Mouse (Mus musculus) cerebellum, postnatal 25 days (tissue): ENCODE measurements at regions not wholly inside any gene's neighbourhood (a gene's known extent, or its start where the extent isn't known, plus 50 kb on each side); places are given as distances from the start of the nearest gene placed in this dataset.
A peak's percentile ranks its signal among the peaks of the same experiment; 100 is the strongest.

Source experiments
- DNase-seq, 2 experiments: peaks; one replicate each; pipeline ENCODE4 v3.0.0; 2021; ENCODE audit warnings: mixed read lengths in 2 of 2

DNA sequence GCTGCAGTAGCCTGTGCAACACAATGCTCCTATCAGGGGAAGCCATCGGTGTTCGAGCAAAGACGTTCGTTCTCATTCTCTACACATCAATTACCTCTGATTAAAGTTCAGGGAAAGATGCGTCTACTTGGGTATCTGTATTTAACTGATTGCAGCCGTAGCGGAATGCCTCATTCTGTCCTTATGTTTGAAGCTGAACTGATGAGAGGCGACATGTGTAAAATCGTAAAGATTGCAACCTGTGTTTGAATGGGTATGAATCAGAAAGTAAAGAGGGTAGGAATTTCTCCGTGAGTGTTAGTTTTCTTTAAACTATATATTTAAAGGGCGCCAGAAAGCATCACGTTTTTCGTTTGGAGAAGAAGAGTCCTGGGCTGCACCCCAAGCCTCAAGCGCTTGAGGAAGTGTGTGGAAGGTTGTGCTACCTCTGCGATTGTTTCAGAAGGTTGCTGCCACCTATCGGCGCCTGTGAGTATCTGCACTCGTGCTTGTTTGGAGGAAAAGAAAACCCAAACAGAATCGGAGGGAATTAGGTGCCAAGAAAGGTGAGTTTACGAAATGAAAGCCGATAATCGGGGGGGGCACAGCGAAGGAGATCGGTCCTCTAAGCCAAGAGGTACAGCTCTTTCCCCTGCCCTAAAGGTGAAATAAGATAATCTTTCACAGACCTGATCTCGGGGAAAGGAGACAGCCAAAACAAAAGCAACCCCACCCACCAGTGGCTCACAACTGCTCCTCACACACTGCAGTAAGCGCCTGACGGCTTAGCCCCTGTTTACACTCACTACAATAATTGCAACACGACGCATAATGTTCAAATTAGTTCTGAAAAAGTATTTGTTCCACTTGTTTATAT lies 346.4 kb upstream of the Prkcq start:
- DNase-seq, result peak; percentile 71 to 85

DNA sequence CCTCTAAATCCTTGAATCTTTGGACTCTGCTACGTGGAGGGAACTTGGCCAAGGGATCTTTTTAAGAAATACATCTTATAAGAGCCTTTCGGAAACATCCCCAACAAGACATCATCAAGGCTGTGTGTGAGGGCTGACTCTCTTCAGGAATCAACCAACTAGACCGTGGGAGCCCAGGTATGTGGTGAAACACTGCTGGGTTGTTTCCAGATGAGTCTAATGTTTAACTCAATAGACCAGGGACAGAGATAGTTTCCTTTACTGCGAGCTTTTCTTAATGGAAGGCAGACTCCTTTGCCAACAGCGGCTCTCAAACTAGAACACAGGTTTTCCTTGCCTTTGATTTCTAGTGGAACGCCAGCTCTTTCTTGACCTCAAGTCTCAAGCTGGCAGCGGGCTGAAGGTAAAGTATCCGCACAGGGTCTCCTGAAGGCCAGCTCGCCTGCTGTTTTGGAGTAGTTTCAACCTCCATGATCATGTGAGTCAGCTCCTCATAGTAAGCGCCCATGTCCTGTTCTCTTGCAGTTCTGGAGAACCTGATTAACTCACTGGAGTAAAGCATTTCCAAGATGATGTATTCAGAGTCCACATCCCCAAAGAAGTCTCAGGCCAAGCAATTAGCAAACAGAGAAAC lies 345.7 kb upstream of the Prkcq start:
- DNase-seq, result no peak

DNA sequence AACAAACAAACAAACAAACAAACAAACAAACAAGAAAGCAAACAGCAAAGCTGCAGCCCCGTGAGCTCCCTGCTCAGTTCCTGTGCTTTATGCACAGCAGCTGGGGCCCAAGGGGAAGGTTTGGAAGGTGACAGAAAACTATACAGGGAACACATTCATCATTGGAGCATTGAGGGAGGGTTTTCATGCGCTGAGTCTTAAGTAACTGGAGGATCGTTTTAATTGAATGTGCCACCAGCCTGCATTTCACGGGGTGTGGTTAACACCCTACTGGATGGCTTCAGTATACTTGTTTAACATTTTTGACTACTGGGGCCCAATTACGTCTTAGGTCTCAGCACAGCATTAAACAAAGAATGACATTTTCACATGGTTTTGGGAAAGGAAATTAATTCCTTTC lies 331.9 kb upstream of the Prkcq start:
- DNase-seq, result no peak

DNA sequence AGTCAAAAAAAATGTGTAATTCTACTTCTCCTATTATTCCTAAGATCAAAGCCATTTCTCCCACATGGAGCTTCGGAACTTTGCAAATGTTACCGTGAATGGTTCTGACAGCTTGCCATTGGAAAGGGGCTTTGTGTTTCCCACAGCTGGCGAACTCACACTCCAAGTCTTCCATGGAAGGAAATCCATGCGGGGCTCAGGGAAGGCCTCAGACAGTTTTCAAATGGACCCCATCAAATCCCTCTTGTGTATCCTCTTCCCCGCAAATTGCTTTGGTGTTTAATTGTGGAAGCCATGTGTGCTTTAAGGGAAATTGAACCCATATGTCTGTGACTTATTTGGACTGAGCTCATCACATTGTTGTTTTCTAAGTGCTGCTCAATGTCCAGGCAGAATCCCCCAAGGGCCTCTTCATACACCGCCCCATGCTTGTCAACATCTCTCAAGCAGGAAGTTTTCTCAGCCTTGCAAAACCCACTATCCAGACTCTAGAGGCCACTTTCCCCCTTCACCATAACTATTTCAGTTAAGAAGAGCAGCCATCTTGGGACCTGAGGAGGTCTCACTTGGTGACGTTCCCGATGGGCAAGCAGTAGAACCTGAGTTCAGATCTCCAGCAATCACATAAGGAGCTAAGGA lies 310.1 kb upstream of the Prkcq start:
- no peak for DNase-seq

DNA sequence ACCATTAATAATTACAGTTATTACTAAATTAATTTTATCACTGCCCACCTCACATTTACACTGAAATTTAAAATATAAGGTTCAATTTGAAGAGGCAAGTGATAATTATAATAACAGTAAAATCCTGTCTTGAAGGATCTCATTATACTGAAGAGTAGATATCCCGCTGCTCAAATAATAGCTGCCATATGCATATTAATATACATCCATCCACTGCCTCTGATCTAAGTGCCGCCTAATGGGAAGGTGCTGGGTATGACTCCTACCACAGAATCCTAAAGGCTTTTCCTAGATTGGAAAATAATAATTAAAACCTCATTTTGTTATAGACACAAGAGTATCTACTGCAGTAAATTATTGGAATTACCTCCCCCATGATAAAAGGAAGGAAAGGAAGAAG lies 307.5 kb upstream of the Prkcq start:
- DNase-seq, result no peak

DNA sequence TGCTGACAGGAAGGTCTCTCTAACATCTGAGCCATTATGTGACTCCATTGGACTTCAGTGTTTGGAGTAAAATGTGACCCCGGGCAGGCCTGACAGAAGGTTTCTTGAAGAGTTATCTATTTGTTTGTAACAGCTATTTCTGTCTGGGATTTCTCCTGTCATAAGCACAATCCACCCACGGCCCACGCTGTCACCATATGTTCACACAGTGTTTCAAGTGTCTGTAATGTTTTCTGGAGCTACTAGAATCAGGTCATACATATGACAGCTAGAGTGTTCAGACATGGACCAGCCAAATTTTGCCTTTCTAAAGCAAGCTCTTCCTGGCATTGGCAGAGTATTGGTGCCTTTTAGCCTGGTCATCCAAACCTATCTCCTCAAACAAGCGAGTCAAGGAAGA lies 297.6 kb upstream of the Prkcq start:
- DNase-seq, result peak; percentile 15 to 16

DNA sequence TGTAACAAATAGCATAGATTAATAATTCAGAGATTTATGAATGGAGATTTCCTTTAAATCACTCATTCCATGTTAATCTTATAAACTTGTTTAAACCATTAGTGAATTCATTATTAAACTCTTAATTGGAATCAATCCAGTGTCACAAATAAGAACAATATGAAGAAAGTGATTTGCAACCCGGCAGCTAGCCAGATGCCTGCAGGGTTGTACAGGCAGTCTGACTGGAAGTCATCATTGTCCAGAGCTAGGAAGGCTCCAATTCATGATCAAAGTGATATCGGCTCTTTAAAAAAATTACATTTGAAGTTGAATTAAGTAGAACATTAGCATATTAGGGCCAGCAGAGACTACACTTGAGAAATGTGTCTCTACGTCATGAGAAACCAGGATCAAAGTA lies 270.0 kb upstream of the Prkcq start:
- peak; percentile 23 to 57 for DNase-seq

DNA sequence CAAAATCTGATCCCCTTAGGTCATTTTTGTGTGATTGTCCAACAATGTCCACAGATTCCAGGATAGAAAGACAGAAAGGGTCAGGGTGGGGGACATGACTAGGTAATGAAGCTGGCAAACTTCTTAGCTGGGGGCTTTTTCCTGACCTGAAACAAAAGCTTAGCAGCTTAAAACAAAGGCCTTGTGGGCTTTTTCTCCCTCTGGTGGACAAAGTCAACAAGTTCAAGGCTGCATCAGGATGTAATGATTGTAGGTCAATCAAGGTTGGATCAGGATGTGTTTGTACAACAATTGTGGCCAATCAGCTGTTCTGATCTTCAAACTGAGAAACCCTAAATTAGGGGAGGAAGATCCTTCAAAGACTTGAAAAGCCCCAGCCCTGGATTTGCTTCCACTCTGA lies 252.0 kb upstream of the Prkcq start:
- DNase-seq, result no peak

DNA sequence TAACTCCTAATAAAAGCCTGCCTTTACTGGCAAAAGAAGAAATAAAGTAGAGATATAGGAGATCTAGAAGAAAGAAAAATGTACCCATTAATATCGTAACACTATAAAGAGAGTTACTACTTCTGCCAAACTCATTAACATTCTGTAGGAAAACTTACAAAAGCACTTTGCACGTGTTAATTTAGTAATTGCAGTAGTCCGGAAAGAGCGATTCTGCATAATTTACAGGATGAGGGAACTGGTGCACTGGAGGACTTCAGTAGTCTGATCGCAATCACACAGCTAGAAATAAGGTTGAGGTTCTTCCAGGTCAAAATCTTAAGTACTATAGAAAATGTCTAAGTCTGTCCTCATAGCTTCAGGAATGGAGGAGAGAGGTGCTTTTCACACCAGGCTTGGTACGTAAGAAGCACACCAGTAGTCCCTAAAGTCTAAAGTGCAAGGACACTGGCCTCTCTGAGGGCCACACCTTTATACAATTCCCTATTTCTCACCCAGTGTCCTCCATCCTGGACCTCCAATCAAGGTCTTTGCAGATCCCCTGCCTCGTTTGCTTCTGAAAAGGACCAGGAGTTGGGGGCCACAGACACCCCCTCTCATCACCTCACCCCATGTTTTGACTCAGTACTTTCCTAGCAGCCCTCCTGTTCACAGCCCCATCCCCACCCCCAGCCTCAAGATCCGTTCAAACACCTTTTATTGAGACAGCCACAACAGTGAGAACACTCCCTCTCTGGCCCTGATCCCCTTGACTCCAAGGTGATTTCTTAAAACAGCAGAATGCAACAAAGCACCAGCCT lies 251.0 kb upstream of the Prkcq start:
- no peak for DNase-seq

DNA sequence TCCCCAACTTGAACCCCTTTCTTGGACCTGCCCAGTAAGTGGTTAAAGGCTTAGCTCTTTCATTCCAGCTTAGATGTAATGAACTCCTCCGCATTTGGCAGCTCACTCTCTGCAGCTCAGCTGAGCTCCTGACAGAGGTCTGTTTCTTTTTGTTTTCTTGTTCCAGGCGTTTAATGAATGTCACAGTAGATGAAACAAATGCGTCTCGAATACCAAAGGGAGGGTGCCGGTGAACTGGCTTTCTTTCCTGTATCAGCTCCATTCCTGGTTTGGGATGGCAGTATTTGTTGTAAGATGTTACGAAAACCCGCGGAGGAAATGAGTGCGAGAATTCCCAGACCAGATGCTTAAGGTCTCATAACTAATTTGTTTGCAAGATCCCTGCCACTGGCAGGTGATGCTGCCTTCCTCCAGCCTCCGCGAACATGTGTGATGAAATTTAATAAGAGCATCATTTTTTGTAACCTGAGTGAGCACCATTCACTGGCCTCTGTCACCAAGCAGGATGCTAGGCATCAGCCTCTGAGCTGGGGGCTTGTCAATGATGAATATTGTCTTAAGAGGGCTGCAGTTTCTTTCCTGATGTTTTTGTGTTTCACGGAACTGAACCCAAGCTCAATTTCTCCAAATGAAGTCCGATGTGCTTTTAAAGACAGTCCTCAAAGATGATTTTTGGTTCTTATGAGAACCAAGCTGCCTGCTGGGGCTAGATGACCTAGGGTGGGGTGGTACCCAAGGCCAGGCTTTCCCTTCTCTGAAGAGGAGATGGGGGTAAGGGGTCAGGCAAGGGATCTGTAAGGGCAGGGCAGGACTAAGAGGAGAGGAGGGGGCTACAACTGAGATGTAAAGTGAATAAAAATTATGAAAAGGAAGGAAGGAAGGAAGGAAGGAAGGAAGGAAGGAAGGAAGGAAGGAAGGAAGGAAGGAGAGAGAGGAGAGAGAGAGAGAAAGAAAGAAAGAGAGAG lies 250.1 kb upstream of the Prkcq start:
- no peak for DNase-seq

DNA sequence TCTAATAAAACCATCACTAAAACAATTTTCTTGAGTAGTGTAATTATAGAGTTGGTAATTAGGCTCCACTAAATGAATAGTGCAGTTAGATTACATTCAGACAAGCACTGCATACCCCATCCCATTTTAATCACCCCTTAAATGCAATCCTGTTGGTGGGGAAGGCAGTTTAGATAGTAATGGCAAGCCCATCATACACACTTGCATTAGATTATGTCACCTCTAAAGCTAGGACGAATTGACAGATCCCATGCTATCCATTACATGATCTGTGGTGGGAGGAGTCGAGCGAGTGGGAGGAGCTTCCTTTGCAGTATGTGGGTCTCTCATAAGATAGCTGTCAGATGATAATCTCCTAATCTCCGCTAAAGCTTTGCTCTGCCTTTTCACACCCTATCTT lies 247.9 kb upstream of the Prkcq start:
- no peak for DNase-seq

DNA sequence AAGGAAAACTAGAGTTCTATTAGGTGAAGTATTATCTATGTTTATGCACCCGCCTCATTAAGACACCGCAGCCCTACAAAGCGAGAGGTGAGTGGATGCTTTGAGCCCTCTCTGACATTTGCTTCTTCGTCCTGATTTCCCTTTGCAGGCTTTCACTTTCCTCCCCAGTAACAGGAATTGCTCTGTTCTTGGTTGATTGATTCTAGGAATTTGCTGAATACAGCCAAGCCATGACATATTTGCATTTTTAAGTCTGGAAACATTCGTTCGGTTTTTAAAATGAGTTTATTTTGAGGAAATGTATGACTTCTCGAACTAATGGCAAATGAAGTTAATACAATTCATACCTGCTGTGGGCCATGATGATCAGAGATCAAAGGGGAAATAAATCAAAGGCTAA lies 246.5 kb upstream of the Prkcq start:
- DNase-seq, result no peak

DNA sequence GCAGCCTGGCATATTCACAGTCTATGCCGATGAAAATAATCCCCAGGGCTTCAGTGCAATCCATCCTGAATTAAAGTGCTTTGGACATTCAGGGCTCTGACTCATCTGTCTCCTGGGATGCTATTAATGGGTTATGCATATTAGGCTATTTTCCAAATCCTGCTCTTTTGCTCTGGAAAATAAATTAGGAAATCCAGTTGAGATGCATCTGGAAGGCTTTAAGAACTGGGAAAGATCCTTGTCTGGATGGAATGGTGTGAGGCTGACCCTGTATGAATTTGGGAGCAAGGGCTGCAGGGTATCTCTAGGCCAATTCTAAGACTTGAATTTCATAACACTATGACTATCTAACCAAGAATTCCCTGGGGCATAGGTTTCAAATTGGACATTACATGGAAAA lies 234.5 kb upstream of the Prkcq start:
- DNase-seq, result no peak

DNA sequence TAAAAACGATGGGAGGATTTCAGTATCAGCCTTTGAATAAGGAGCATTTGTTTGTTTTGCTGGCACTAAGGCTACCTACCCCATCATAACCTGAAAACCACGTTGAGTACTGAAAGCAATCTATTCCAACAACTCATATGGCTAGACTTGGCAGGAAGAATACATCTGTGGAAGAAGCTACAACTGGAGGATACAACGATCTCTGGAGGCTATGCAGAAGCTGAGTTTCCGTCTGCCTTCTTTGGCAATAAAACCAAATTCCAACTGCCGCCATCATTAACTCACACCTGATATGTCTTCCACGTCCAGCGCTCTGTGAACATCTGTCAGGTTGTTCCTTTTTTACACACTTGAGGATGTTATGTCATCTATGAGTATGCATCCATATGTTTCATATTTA lies 206.7 kb upstream of the Prkcq start:
- DNase-seq, result no peak

DNA sequence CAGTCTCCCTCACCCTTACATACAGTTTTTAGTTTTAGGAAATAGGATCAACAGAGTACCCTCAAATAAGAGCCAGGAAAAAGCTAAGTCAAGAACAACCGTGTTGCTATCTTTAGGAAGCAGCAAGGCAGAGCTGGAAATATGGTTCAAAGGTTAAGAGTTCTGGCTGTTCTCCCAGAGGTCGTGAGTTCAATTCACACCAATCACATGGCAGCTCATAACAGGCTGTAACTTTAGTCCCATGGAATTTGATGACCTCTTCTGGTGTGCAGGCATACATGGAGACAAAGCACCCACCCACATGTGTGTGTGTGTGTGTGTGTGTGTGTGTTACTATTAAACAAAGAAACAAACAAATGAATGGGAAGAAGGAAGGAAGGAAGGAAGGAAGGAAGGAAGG lies 205.0 kb upstream of the Prkcq start:
- no peak for DNase-seq

DNA sequence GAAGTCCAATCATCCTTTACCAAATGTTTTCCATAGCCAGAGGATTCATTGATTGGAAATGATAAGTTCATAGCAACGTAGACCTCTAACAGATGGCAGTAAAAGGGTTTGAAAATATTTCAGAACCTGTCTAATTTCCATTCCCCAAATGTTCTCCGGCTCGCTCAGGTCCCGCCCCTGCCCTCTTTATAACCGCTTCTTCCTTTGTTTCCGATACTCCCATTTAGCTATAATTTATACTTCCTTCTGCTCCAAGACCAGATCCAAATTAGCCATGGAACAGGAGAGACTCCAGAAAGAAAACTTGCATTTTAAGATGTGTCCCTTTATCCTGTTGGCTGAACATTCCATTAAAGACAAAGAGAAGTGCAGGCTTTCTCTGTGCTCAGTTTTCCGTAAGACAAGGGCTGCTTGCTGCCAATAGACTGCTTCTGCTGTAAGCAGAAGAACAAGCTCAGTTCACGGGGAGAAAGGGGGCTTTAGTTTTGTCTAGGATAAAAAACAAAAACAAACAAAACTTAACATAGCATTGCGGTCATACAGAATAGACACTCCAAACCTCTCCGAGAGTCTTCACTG lies 202.7 kb upstream of the Prkcq start:
- DNase-seq, result no peak

DNA sequence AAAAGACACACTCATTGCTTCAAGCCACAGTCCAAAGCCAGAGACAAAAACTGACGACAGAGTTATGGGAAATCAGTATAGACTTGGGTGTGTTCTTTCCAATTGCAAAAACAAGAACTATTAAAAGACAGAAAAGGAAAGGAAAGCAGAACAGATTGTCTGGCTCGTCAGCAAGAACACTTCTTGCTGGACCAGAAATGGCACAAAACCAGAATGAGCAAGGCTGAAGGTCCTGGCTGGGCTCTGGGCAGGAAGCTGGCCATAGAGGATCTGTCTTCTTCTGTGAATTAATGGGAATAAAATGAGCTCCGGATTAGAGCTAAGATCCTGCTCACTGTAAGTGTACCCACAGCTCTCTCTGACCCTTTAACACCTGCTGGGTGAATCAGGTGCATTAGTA lies 199.9 kb upstream of the Prkcq start:
- DNase-seq, result peak; percentile 15 to 24

DNA sequence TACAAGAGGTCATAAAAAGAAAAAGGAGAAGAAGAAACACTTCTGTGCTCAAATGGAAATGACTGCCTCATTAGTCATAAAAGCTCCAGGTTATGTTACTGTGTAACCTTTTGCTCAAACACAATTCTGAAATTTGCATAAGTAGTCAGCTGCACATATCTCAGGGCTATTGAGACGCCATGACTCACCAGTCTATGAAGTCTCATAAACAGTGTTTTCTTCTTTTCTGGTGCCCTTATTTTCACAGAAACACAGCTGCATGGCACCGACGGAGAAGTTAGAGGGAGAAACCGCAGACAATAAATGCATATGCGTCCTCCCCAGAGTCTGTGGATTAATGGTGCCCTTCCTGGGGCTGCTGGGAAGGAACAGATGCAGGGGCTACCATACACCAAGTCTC lies 193.1 kb upstream of the Prkcq start:
- no peak for DNase-seq

DNA sequence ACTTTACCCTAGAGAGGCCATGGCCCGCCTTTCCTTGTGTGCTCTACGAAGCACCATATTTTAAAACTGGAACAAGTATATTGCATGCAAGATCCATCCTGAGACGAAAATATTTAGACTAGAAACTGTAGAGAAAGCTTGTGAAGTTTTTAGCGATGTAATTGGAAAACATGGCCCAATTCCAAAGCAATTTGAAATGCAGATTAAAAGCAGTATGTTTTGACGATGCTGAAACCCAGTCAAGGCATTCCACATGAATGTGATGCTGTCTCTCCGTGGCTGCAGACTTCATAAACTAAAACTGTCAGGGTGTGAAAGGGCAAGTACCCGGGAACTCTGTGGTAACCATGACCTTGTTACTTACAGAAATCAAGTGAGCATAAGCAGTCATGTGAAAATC lies 185.8 kb upstream of the Prkcq start:
- no peak for DNase-seq

DNA sequence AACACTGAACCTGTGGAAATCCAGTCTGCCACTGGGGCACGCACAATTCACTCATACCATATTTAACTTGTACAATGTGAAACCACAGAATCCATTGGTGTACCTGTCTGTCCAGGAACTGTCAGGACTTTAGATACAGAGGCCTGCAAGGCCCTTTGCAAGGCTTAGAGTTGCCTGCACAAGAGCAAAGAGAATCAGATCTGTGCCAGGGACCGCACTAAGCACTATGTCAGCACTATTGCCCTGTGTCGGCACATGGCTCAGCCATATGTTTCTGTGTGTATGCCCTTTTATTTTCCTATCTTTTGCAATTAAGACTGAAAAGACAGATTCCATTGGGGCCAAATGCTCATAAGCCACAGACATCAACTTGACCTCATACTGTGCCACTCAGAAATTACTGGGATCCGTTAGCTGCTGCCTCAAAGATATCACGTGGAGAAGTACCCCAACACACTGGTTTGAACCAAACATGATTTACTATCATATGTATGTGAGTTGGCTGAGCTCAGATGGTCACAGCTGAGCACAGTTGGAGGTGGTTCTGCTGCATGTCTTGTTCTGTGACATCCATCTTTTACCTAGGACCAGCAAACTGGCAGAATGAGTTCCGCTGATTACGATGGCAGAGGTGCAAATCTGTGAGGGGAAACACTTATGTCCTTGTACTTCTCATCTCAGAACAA lies 181.7 kb upstream of the Prkcq start:
- DNase-seq, result no peak

DNA sequence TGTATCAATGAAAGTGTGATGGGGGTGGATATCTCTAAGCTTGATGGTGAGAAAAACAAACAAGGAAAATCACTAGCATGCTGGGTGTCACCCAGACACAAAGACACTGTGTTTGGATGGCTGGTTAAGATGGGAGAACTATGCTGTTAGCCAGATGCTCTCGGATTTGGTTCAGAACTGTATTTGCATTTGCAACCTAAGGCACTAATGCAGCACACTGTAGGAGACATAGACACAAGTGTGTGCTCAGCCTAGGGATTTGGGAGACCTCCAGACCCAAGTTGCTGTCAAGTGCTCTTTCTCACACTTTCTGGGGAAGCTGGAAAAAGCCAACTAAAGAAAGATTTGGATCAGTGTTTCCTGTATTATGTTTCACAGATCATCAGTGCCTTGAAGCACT lies 173.1 kb upstream of the Prkcq start:
- DNase-seq, result no peak
